In the genomic region with DNA sequence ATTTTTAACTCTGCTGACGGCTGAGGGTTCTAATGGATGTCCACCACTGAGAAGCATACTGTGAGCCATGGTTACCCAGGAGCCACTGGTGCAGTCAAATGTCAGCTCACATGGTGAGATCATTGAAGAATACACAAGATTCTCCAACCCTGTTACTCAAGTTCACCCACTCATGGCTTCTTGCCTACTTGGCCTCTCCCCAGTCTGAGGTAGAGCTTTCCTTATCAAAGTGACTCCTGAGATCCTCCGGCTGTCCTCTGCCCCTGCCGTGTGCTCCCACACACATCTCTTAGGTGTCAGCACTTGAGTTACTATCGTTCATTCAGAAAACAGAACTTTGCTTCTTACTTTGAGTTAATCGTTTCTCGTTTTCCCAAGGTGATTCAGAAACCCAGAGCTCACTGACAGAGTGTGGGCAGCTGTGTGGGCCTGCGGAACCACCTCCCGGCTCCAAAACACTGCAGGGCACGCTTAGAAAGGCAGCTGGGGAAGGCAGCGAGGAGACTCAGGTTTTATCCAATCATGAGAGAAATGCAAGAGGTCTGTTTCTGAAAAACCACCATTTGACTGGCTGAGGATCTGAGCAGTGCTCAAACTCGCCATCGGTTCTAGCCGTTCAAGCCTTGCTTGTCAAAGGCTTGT, we compare ENCODE assay signal across 23 mouse cellular contexts.
DNase-seq lines count a peak whose midpoint lies in the region; ATAC-seq and TF ChIP-seq lines count a peak whose summit lies in the region.
"Had no signal": no experiment of that assay in that cellular context is flagged by ENCODE, and none has a peak within 500 bp of the region (broad histone marks: within the 10 kb centered on the region; RNA-seq: fewer than 3 reads in every experiment).

No protein-coding gene starts in this region.

- 78% methylated on average over 13 of the region's 13 CpGs for WGBS in liver, adult 2 months
- WGBS in liver, embryonic 11.5 days = 71% methylated on average over 13 of the region's 13 CpGs
- WGBS in intestine, postnatal 0 days = 77% methylated on average over 13 of the region's 13 CpGs

- H3K4me2 ChIP-seq in liver, embryonic 11.5 days = no peak overlapping the region
- H3K4me2 ChIP-seq in intestine, postnatal 0 days (replicated peaks; ENCODE audit: low read depth) = no peak overlapping the region
- H3K4me2 ChIP-seq: embryonic facial prominence, embryonic 13.5 days; liver, embryonic 13.5 days; lung, embryonic 15.5 days; midbrain, embryonic 15.5 days; stomach, embryonic 15.5 days had no signal

- no peak for TF ChIP-seq POLR2A in liver, adult 2 months (IDR thresholded peaks at IDR 0.05; ENCODE audit: extremely low read depth, insufficient read depth, low read length)

- no peaks in the 10 kb centered on the region for H3K27me3 ChIP-seq in liver, adult 2 months (ENCODE audit: control insufficient read depth, insufficient read depth, low read length)
- H3K27me3 ChIP-seq in liver, embryonic 11.5 days (replicated peaks; ENCODE audit: control insufficient read depth, insufficient read depth, low read length) = no peaks in the 10 kb centered on the region
- H3K27me3 ChIP-seq in intestine, postnatal 0 days (replicated peaks; ENCODE audit: control insufficient read depth, insufficient read depth, low read length) = no peaks in the 10 kb centered on the region
- H3K27me3 ChIP-seq: embryonic facial prominence, embryonic 13.5 days; liver, embryonic 13.5 days; midbrain, embryonic 15.5 days; stomach, embryonic 15.5 days had no signal

- H3K9me3 ChIP-seq in liver, embryonic 11.5 days (ENCODE audit: control insufficient read depth, low read length) = no peaks in the 10 kb centered on the region
- H3K9me3 ChIP-seq in intestine, postnatal 0 days (ENCODE audit: control insufficient read depth) = no peaks in the 10 kb centered on the region
- H3K9me3 ChIP-seq: embryonic facial prominence, embryonic 13.5 days; liver, embryonic 13.5 days; lung, embryonic 15.5 days; midbrain, embryonic 15.5 days; stomach, embryonic 15.5 days had no signal

- no peak for ATAC-seq in liver, embryonic 11.5 days (replicated peaks; ENCODE audit: low FRiP score)
- ATAC-seq in intestine, postnatal 0 days = no peak
- ATAC-seq: forebrain, embryonic 14.5 days; hindbrain, postnatal 0 days; intestine, embryonic 16.5 days; midbrain, embryonic 15.5 days had no signal

- peaks cover 5% of the 10 kb centered on the region; the same call in 1 of the 2 replicates for H3K4me1 ChIP-seq in liver, adult 2 months (ENCODE audit: control insufficient read depth, insufficient read depth, low read length)
- H3K4me1 ChIP-seq in liver, embryonic 11.5 days (replicated peaks; ENCODE audit: control insufficient read depth, insufficient read depth, low read length) = peaks cover 28% of the 10 kb centered on the region
- H3K4me1 ChIP-seq in intestine, postnatal 0 days (replicated peaks; ENCODE audit: control insufficient read depth, insufficient read depth, low read length) = no peaks in the 10 kb centered on the region

- no peak for TF ChIP-seq CTCF in liver, adult 2 months (IDR thresholded peaks at IDR 0.05; ENCODE audit: low read depth, low read length)
- TF ChIP-seq CTCF in intestine, postnatal 0 days (IDR thresholded peaks at IDR 0.05; ENCODE audit: low read depth) = no peak

- H3K27ac ChIP-seq in liver, adult 2 months (replicated peaks; ENCODE audit: insufficient read depth, low read depth, low read length) = no peak overlapping the region
- no peak overlapping the region for H3K27ac ChIP-seq in liver, embryonic 11.5 days (ENCODE audit: low read depth, low read length)
- no peak overlapping the region for H3K27ac ChIP-seq in intestine, postnatal 0 days (ENCODE audit: low read depth, low read length)
- H3K27ac ChIP-seq: embryonic facial prominence, embryonic 13.5 days; hindbrain, postnatal 0 days; layer of hippocampus, adult 2 months; liver, embryonic 13.5 days; lung, embryonic 15.5 days; midbrain, embryonic 15.5 days; stomach, embryonic 15.5 days had no signal

- peak; percentile 35 for DNase-seq in adrenal gland, postnatal 10 days
- no peak for DNase-seq in adrenal gland, adult 8-10 months
- peak; percentile 32 for DNase-seq in liver, adult 2 months (ENCODE audit: extremely low read depth, low read depth, low spot score)
- no peak for DNase-seq in liver, embryonic 11.5 days (ENCODE audit: low spot score)
- peak; percentile 36 for DNase-seq in adipocyte (ENCODE audit: low spot score)
- peak; percentile 34 for DNase-seq in testis, postnatal 14 days (ENCODE audit: low spot score)
- DNase-seq: cerebellum, adult 2 months; cerebellum, postnatal 36 days; embryo, embryonic 11 days; kidney, postnatal 25 days; layer of hippocampus, postnatal 36 days; liver, embryonic 13.5 days; lung, postnatal 4 days had no signal

- no peak overlapping the region for H3K4me3 ChIP-seq in liver, adult 2 months (ENCODE audit: insufficient read depth, low read depth, low read length)
- no peak overlapping the region for H3K4me3 ChIP-seq in liver, embryonic 11.5 days (ENCODE audit: low read depth, low read length)
- no peak overlapping the region for H3K4me3 ChIP-seq in intestine, postnatal 0 days (ENCODE audit: low read depth, low read length)
- H3K4me3 ChIP-seq: embryonic facial prominence, embryonic 13.5 days; erythroblast, embryonic 14.5 days; layer of hippocampus, adult 2 months; liver, embryonic 13.5 days; lung, embryonic 15.5 days; midbrain, embryonic 15.5 days; stomach, embryonic 15.5 days had no signal

- no peaks in the 10 kb centered on the region for H3K36me3 ChIP-seq in liver, adult 2 months (ENCODE audit: control insufficient read depth, insufficient read depth, low read length)
- no peaks in the 10 kb centered on the region for H3K36me3 ChIP-seq in liver, embryonic 11.5 days (ENCODE audit: control insufficient read depth, insufficient read depth, low read length)
- no peaks in the 10 kb centered on the region for H3K36me3 ChIP-seq in intestine, postnatal 0 days (ENCODE audit: control insufficient read depth, insufficient read depth)
- H3K36me3 ChIP-seq: embryonic facial prominence, embryonic 13.5 days; liver, embryonic 13.5 days; lung, embryonic 15.5 days; midbrain, embryonic 15.5 days; stomach, embryonic 15.5 days had no signal

- no peaks in the 10 kb centered on the region for H3K79me2 ChIP-seq in liver, adult 2 months (ENCODE audit: control insufficient read depth, insufficient read depth, low read length)

- no peak overlapping the region for H3K9ac ChIP-seq in liver, adult 2 months (ENCODE audit: low read depth, low read length)
- H3K9ac ChIP-seq in liver, embryonic 11.5 days (ENCODE audit: low read depth, low read length) = no peak overlapping the region
- H3K9ac ChIP-seq in intestine, postnatal 0 days (ENCODE audit: low read depth, low read length) = no peak overlapping the region
- H3K9ac ChIP-seq: embryonic facial prominence, embryonic 13.5 days; liver, embryonic 13.5 days; lung, embryonic 15.5 days; midbrain, embryonic 15.5 days; stomach, embryonic 15.5 days had no signal

Comparison
In these comparisons a context has a peak if more than half of its experiments do, and no peak if none do; other contexts are left out.
1. DNase-seq: peak in adrenal gland, postnatal 10 days (single experiment), liver, adult 2 months (single experiment), adipocyte (single experiment) and testis, postnatal 14 days (single experiment); none in adrenal gland, adult 8-10 months (single experiment) and liver, embryonic 11.5 days (single experiment).